Mouse (Mus musculus): ENCODE measurements around the gene Hist1h4f. TPM values are rescaled to one million over a fixed set of nuclear protein-coding genes. Genes with fewer than 3 reads are reported as not detected.
"Not testable (repeated sequence)": the region's sequence is repeated elsewhere in the genome, so short reads cannot be mapped to it uniquely, and the experiment has no call there.

The Hist1h4f gene
- 77.8 and 101 TPM in 2 replicates for total RNA-seq (2014; rRNA removed)
- 0.97 TPM in 1 of 2 replicates, not detected in the other for polyA plus RNA-seq (2012; rRNA removed)

- peak within 1 kb of the TSS; percentile 54 for H3K9ac ChIP-seq (ENCODE audit: low read depth, low read length)
- peak; percentile 76 for DNase-seq (ENCODE audit: extremely low read depth, low read depth, low spot score)
Measured at GRCm38 (mm10) chr13:23551146-23551834, at the start of gene Hist1h4f. Gene Hist1h4f (minus strand): TSS chr13:23551648.

DNA sequence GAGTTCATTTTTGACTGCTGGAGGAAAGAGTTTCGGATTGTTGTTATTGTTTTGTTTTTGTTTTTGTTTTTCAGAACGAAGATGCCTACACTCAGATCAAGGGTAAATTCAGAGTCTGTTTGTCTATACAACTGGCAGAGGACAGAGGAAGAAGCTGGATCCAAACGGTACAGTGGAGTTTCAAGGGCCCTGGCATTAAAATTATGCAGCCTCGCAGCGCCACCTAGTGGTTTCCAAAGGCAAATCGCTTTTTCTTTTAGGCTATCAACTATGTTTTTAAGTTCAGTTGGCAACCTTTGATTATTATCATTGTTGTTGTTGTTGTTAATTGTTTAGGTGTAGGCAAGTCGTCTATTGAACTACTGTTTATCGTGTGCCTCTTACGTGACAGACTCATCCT is 46.5 kb upstream of the Hist1h4f start:
- 9% methylated on average over 9 of the region's 9 CpGs for WGBS
- Histone ChIP-seq H3K36me3 (ENCODE audit: control insufficient read depth, insufficient read depth, low read length) (no peaks in the 10 kb centered on the region), H3K4me3 (ENCODE audit: insufficient read depth, low read depth, low read length) (no peak overlapping the region), H3K79me2 (ENCODE audit: control insufficient read depth, insufficient read depth, low read length) (no peaks in the 10 kb centered on the region), H3K27me3 (ENCODE audit: control insufficient read depth, insufficient read depth, low read length) (no peaks in the 10 kb centered on the region), H3K27ac (replicated peaks; ENCODE audit: insufficient read depth, low read depth, low read length) (no peak overlapping the region), H3K9ac (ENCODE audit: low read depth, low read length) (no peak overlapping the region), H3K4me1 (ENCODE audit: control insufficient read depth, insufficient read depth, low read length) (peaks cover 1% of the 10 kb centered on the region; the same call in 1 of the 2 replicates)
- peak; percentile 63 for DNase-seq (ENCODE audit: extremely low read depth, low read depth, low spot score)
- TF ChIP-seq CTCF (IDR thresholded peaks at IDR 0.05; ENCODE audit: low read depth, low read length) = peak; percentile 70
- TF ChIP-seq POLR2A (IDR thresholded peaks at IDR 0.05; ENCODE audit: extremely low read depth, insufficient read depth, low read length) = no peak

More at GRCm38 (mm10) chr13:23551146-23551834, at the start of gene Hist1h4f:
- H3K4me1 ChIP-seq (ENCODE audit: control insufficient read depth, insufficient read depth, low read length); H3K27ac ChIP-seq (replicated peaks; ENCODE audit: insufficient read depth, low read depth, low read length); H3K27me3 ChIP-seq (ENCODE audit: control insufficient read depth, insufficient read depth, low read length); H3K36me3 ChIP-seq (ENCODE audit: control insufficient read depth, insufficient read depth, low read length); H3K79me2 ChIP-seq (ENCODE audit: control insufficient read depth, insufficient read depth, low read length): not testable (repeated sequence)
- WGBS = under 1% methylated on average over 47 of the region's 47 CpGs
- TF ChIP-seq POLR2A (IDR thresholded peaks at IDR 0.05; ENCODE audit: extremely low read depth, insufficient read depth, low read length) (peak; percentile 64), CTCF (IDR thresholded peaks at IDR 0.05; ENCODE audit: low read depth, low read length) (0 out of 2 replicates have a peak, but pooled peaks have one; percentile 7)
- peak within 1 kb of the TSS; percentile 63 for H3K4me3 ChIP-seq (ENCODE audit: insufficient read depth, low read depth, low read length)

- H3K27me3 ChIP-seq (ENCODE audit: control insufficient read depth, insufficient read depth, low read length) = no peaks in the 10 kb centered on the region
- DNase-seq (ENCODE audit: extremely low read depth, low read depth, low spot score) = no peak
- no peaks in the 10 kb centered on the region for H3K36me3 ChIP-seq (ENCODE audit: control insufficient read depth, insufficient read depth, low read length)
- no peaks in the 10 kb centered on the region for H3K79me2 ChIP-seq (ENCODE audit: control insufficient read depth, insufficient read depth, low read length)
- TF ChIP-seq POLR2A (IDR thresholded peaks at IDR 0.05; ENCODE audit: extremely low read depth, insufficient read depth, low read length) = no peak
- no peak for TF ChIP-seq CTCF (IDR thresholded peaks at IDR 0.05; ENCODE audit: low read depth, low read length)
- WGBS = 92% methylated on average over 7 of the region's 7 CpGs
- no peak overlapping the region for H3K4me3 ChIP-seq (ENCODE audit: insufficient read depth, low read depth, low read length)
- peaks cover 2% of the 10 kb centered on the region; the same call in 1 of the 2 replicates for H3K4me1 ChIP-seq (ENCODE audit: control insufficient read depth, insufficient read depth, low read length)
- H3K9ac ChIP-seq (ENCODE audit: low read depth, low read length) = no peak overlapping the region
- H3K27ac ChIP-seq (replicated peaks; ENCODE audit: insufficient read depth, low read depth, low read length) = no peak overlapping the region
Measured at GRCm38 (mm10) chr13:23595622-23596372, 44.3 kb upstream of the Hist1h4f start.

- 86% methylated on average over 2 of the region's 2 CpGs for WGBS
- no peaks in the 10 kb centered on the region for H3K36me3 ChIP-seq (ENCODE audit: control insufficient read depth, insufficient read depth, low read length)
- H3K4me1 ChIP-seq (ENCODE audit: control insufficient read depth, insufficient read depth, low read length) = peaks cover 2% of the 10 kb centered on the region; the same call in 1 of the 2 replicates
- H3K27ac ChIP-seq (replicated peaks; ENCODE audit: insufficient read depth, low read depth, low read length) = no peak overlapping the region
- no peak overlapping the region for H3K9ac ChIP-seq (ENCODE audit: low read depth, low read length)
- no peaks in the 10 kb centered on the region for H3K27me3 ChIP-seq (ENCODE audit: control insufficient read depth, insufficient read depth, low read length)
- H3K4me3 ChIP-seq (ENCODE audit: insufficient read depth, low read depth, low read length) = no peak overlapping the region
- no peaks in the 10 kb centered on the region for H3K79me2 ChIP-seq (ENCODE audit: control insufficient read depth, insufficient read depth, low read length)
- TF ChIP-seq POLR2A (IDR thresholded peaks at IDR 0.05; ENCODE audit: extremely low read depth, insufficient read depth, low read length) (no peak), CTCF (IDR thresholded peaks at IDR 0.05; ENCODE audit: low read depth, low read length) (no peak)
- DNase-seq (ENCODE audit: extremely low read depth, low read depth, low spot score) = no peak
Measured at GRCm38 (mm10) chr13:23595185-23595584, 43.7 kb upstream of the Hist1h4f start.

DNA sequence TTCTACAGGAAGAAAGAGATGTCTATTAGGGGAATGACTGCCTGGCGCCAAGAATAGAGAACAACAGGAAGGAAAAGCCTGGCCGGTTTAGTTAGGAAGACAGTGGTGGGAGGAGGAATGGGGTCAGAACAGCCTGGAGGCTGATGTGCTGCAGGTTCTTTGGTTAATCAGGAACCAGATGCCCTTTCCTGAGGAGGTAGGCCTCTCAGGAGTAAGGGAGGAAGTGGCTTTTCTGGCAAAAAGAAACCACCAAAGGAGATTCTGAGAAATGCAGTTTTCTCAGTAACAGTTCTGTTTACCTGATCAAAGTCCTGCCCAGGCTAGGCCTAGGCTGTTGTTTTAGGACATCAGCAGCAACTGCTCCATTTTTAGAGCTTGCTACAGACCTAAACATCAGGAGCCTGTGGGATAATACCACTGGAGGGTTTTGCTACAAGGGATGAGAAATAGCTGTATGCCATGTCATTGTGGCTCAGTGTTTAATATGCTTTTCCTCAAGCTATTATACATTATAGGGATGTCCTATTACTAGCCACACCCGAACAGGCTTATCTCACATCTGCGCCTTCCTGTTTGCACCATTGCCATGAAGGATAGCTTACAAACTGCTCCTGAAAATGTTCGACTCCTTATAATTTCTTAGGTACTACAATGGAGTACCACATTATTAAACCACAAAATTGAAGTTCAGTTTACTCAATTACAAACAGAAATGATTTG is 41.8 kb upstream of the Hist1h4f start:
- H3K36me3 ChIP-seq (ENCODE audit: control insufficient read depth, insufficient read depth, low read length) = no peaks in the 10 kb centered on the region
- no peak overlapping the region for H3K4me3 ChIP-seq (ENCODE audit: insufficient read depth, low read depth, low read length)
- WGBS = 66% methylated on average over 5 of the region's 5 CpGs
- H3K4me1 ChIP-seq (ENCODE audit: control insufficient read depth, insufficient read depth, low read length) = peaks cover 2% of the 10 kb centered on the region; the same call in 1 of the 2 replicates
- H3K79me2 ChIP-seq (ENCODE audit: control insufficient read depth, insufficient read depth, low read length) = no peaks in the 10 kb centered on the region
- no peak for TF ChIP-seq CTCF (IDR thresholded peaks at IDR 0.05; ENCODE audit: low read depth, low read length)
- no peak for TF ChIP-seq POLR2A (IDR thresholded peaks at IDR 0.05; ENCODE audit: extremely low read depth, insufficient read depth, low read length)
- H3K27ac ChIP-seq (replicated peaks; ENCODE audit: insufficient read depth, low read depth, low read length) = peak overlapping the region; percentile 68; the same call in 1 of the 2 replicates
- peak; percentile 52 for DNase-seq (ENCODE audit: extremely low read depth, low read depth, low spot score)
- H3K9ac ChIP-seq (ENCODE audit: low read depth, low read length) = no peak overlapping the region
- no peaks in the 10 kb centered on the region for H3K27me3 ChIP-seq (ENCODE audit: control insufficient read depth, insufficient read depth, low read length)

Measured in liver, adult 2 months (tissue).